Mouse (Mus musculus) neural tube, embryonic 11.5 days (tissue): ENCODE measurements around the gene Acot5. TPM values are rescaled to one million over a fixed set of nuclear protein-coding genes. Genes with fewer than 3 reads are reported as not detected.

Source experiments
- ATAC-seq: fragments of 200-750 bp; cut with Nextera tagmentation; 2 replicates; pipeline ENCODE4 v1.8.0; 2017; ENCODE audit warnings: moderate number of reproducible peaks, mild to moderate bottlenecking, moderate TSS enrichment, moderate library complexity; ENCODE audit not compliant: insufficient read depth, low FRiP score, low TSS enrichment
- DNase-seq: peaks from one replicate; pipeline ENCODE4 v3.0.0-alpha.2; 2015; ENCODE audit warnings: low spot score
- H3K27ac ChIP-seq: fragments of 300-500 bp; sonication (generic); 2 replicates; pipeline ENCODE4 v1.5.1; 2014; ENCODE audit warnings: low read depth, mild to moderate bottlenecking, low read length
- H3K27me3 ChIP-seq: fragments of 300-500 bp; sonication (generic); 2 replicates; pipeline ENCODE4 v1.6.1; 2014; ENCODE audit warnings: mild to moderate bottlenecking, low read length, mixed read lengths; ENCODE audit not compliant: control insufficient read depth, insufficient read depth
- H3K36me3 ChIP-seq: fragments of 300-500 bp; sonication (generic); 2 replicates; pipeline ENCODE4 v1.6.1; 2014; ENCODE audit warnings: mild to moderate bottlenecking, low read length, moderate library complexity, mixed read lengths; ENCODE audit not compliant: control insufficient read depth, insufficient read depth
- H3K4me1 ChIP-seq: fragments of 300-500 bp; sonication (generic); 2 replicates; pipeline ENCODE4 v1.6.1; 2014; ENCODE audit warnings: low read length, mixed read lengths; ENCODE audit not compliant: control insufficient read depth, insufficient read depth
- H3K4me2 ChIP-seq: fragments of 300-500 bp; sonication (generic); 2 replicates; pipeline ENCODE4 v1.6.1; 2014; ENCODE audit warnings: low read depth, mild to moderate bottlenecking, moderate library complexity
- H3K4me3 ChIP-seq: fragments of 300-500 bp; sonication (generic); 2 replicates; pipeline ENCODE4 v1.5.1; 2014; ENCODE audit warnings: low read depth, low read length
- H3K9ac ChIP-seq: fragments of 300-500 bp; sonication (generic); 2 replicates; pipeline ENCODE4 v1.6.1; 2014; ENCODE audit warnings: mild to moderate bottlenecking, low read length
- H3K9me3 ChIP-seq: fragments of 300-500 bp; sonication (generic); 2 replicates; pipeline ENCODE4 v1.6.1; 2016; ENCODE audit warnings: low read length; ENCODE audit not compliant: control insufficient read depth
- WGBS: fragments of 180-500 bp; shearing (Covaris S2); extraction: QIAGEN DNeasy Blood & Tissue Kit; methylation state at CpG from one replicate; pipeline ENCODE4 v1.1.7; 2014; 5-methylcytosine and 5-hydroxymethylcytosine counted together
- polyA plus RNA-seq: library from polyadenylated mRNA; unstranded; fragments of >200 nt; fragmentation: Nextera tagmentation; extraction: Ambion mirVana; gene quantifications from 2 replicates; pipeline ENCODE4 v1.2.1, GENCODE M21; 2014

The Acot5 gene
- polyA plus RNA-seq, 1 experiment from 2014 or later, result not detected

- H3K27ac ChIP-seq, result no peak overlapping the region
- peaks cover 13% of the 10 kb centered on the region for H3K27me3 ChIP-seq
- 88% methylated on average over 7 of the region's 7 CpGs for WGBS
- H3K9me3 ChIP-seq, result no peaks in the 10 kb centered on the region
- no peaks in the 10 kb centered on the region; the same call in 1 of the 2 replicates for H3K4me1 ChIP-seq
- no peaks in the 10 kb centered on the region for H3K36me3 ChIP-seq
- no peak overlapping the region for H3K4me3 ChIP-seq
- no peak for DNase-seq
- H3K4me2 ChIP-seq, result no peak overlapping the region
- no peak overlapping the region for H3K9ac ChIP-seq
- no peak for ATAC-seq
These were observed 16.5 kb upstream of the Acot5 start for GRCm38 (mm10) chr12:84052609-84053008.

- DNase-seq, result peak; percentile 31
- no peaks in the 10 kb centered on the region for H3K9me3 ChIP-seq
These were observed 16.0 kb upstream of the Acot5 start for GRCm38 (mm10) chr12:84053173-84053572.

GRCm38 (mm10) chr12:84053679-84054391, 15.3 kb upstream of the Acot5 start:
- peaks cover 13% of the 10 kb centered on the region for H3K27me3 ChIP-seq
- 3% methylated on average over 36 of the region's 46 CpGs for WGBS
- peak; percentile 33 for DNase-seq
- peak overlapping the region; percentile 43 for H3K9ac ChIP-seq
- H3K9me3 ChIP-seq, result no peaks in the 10 kb centered on the region
- no peaks in the 10 kb centered on the region for H3K36me3 ChIP-seq
- ATAC-seq, result no peak
- peak overlapping the region; percentile 65 for H3K4me2 ChIP-seq
- no peaks in the 10 kb centered on the region; the same call in 1 of the 2 replicates for H3K4me1 ChIP-seq
- no peak overlapping the region for H3K27ac ChIP-seq
- peak overlapping the region; percentile 34 for H3K4me3 ChIP-seq

More at GRCm38 (mm10) chr12:84053173-84053572, 16.0 kb upstream of the Acot5 start:
- Histone ChIP-seq H3K36me3 (no peaks in the 10 kb centered on the region), H3K27ac (no peak overlapping the region), H3K4me2 (peak overlapping the region; percentile 65), H3K4me1 (no peaks in the 10 kb centered on the region; the same call in 1 of the 2 replicates), H3K4me3 (peak overlapping the region; percentile 34), H3K27me3 (peaks cover 13% of the 10 kb centered on the region), H3K9ac (peak overlapping the region; percentile 39; the same call in 1 of the 2 replicates)
- no peak for ATAC-seq
- 15% methylated on average over 16 of the region's 16 CpGs for WGBS

GRCm38 (mm10) chr12:84060946-84061345, 8.2 kb upstream of the Acot5 start:
- Histone ChIP-seq H3K9ac (no peak overlapping the region), H3K4me1 (no peaks in the 10 kb centered on the region), H3K27ac (no peak overlapping the region), H3K27me3 (no peaks in the 10 kb centered on the region), H3K36me3 (no peaks in the 10 kb centered on the region), H3K9me3 (no peaks in the 10 kb centered on the region), H3K4me2 (no peak overlapping the region), H3K4me3 (no peak overlapping the region)
- no peak for ATAC-seq
- DNase-seq, result no peak
- 34% methylated on average over 2 of the region's 2 CpGs for WGBS

GRCm38 (mm10) chr12:84062336-84062735, 6.8 kb upstream of the Acot5 start:
- no peaks in the 10 kb centered on the region for H3K4me1 ChIP-seq
- H3K36me3 ChIP-seq, result no peaks in the 10 kb centered on the region
- WGBS, result 92% methylated on average over 20 of the region's 20 CpGs
- no peak overlapping the region for H3K4me2 ChIP-seq
- ATAC-seq, result no peak
- no peaks in the 10 kb centered on the region for H3K9me3 ChIP-seq
- no peak overlapping the region for H3K4me3 ChIP-seq
- no peak for DNase-seq
- no peak overlapping the region for H3K27ac ChIP-seq
- H3K9ac ChIP-seq, result no peak overlapping the region
- 0 out of 2 replicates have a peak, but pooled peaks cover 2% of the 10 kb centered on the region for H3K27me3 ChIP-seq

GRCm38 (mm10) chr12:84063228-84063627, 5.9 kb upstream of the Acot5 start:
- WGBS, result 72% methylated on average over 5 of the region's 5 CpGs
- Histone ChIP-seq H3K4me1 (no peaks in the 10 kb centered on the region), H3K27ac (no peak overlapping the region), H3K36me3 (no peaks in the 10 kb centered on the region), H3K4me3 (no peak overlapping the region), H3K27me3 (peaks cover 2% of the 10 kb centered on the region; the same call in 1 of the 2 replicates), H3K4me2 (no peak overlapping the region), H3K9me3 (no peaks in the 10 kb centered on the region), H3K9ac (no peak overlapping the region)
- no peak for DNase-seq
- no peak for ATAC-seq

- no peaks in the 10 kb centered on the region for H3K4me1 ChIP-seq
- H3K4me3 ChIP-seq, result no peak overlapping the region
- H3K27me3 ChIP-seq, result peaks cover 8% of the 10 kb centered on the region
- no peak overlapping the region for H3K27ac ChIP-seq
- WGBS, result 84% methylated on average over 2 of the region's 2 CpGs
- H3K9ac ChIP-seq, result no peak overlapping the region
- H3K36me3 ChIP-seq, result no peaks in the 10 kb centered on the region
- ATAC-seq (no peak), DNase-seq (no peak)
- H3K4me2 ChIP-seq, result no peak overlapping the region
- H3K9me3 ChIP-seq, result no peaks in the 10 kb centered on the region
These were observed 5.3 kb upstream of the Acot5 start for GRCm38 (mm10) chr12:84063833-84064232.

- H3K4me2 ChIP-seq, result no peak overlapping the region
- no peak overlapping the region for H3K4me3 ChIP-seq
- 77% methylated on average over 8 of the region's 8 CpGs for WGBS
- ATAC-seq (no peak), DNase-seq (no peak)
- no peaks in the 10 kb centered on the region for H3K36me3 ChIP-seq
- no peaks in the 10 kb centered on the region for H3K4me1 ChIP-seq
- H3K27ac ChIP-seq, result no peak overlapping the region
- peaks cover 13% of the 10 kb centered on the region for H3K27me3 ChIP-seq
- H3K9ac ChIP-seq, result no peak overlapping the region
- no peaks in the 10 kb centered on the region for H3K9me3 ChIP-seq
These were observed 4.5 kb upstream of the Acot5 start for GRCm38 (mm10) chr12:84064621-84065020.

- Histone ChIP-seq H3K36me3 (no peaks in the 10 kb centered on the region), H3K9me3 (no peaks in the 10 kb centered on the region), H3K27me3 (peaks cover 22% of the 10 kb centered on the region), H3K27ac (no peak overlapping the region), H3K4me3 (no peak overlapping the region), H3K4me1 (no peaks in the 10 kb centered on the region), H3K4me2 (no peak overlapping the region), H3K9ac (no peak overlapping the region)
- WGBS, result 88% methylated on average over 4 of the region's 4 CpGs
- ATAC-seq, result no peak
- no peak for DNase-seq
These were observed 1.4 kb upstream of the Acot5 start for GRCm38 (mm10) chr12:84067752-84068151.
